Mouse (Mus musculus): ENCODE results near the gene Drosha. TPM values are rescaled to one million over a fixed set of nuclear protein-coding genes. Genes with fewer than 3 reads are reported as not detected.
A peak's percentile ranks its signal among the peaks of the same experiment; 100 is the strongest.
"Not testable (repeated sequence)": the region's sequence is repeated elsewhere in the genome, so short reads cannot be mapped to it uniquely, and the experiment has no call there.

Gene Drosha
- total RNA-seq (2021) = 36.4 and 40.3 TPM in 2 replicates
- long read RNA-seq, full-length matches to known transcripts = 2 of 17 reads
- long read RNA-seq, partial matches to known transcripts = 13 of 17 reads
- long read RNA-seq, other reads (novel, unspliced or antisense) = 2 of 17 reads

GRCm38 (mm10) chr15:12824197-12824952, at the start of gene Drosha, which contains the start of gene 6030458C11Rik:
Gene Drosha (plus strand): TSS chr15:12824815.
Gene 6030458C11Rik (minus strand): TSS chr15:12824649.
- peak; percentile 97 for DNase-seq

- DNase-seq = no peak
Observed at GRCm38 (mm10) chr15:12781296-12781695, 43.3 kb upstream of the Drosha start.

- no peak for DNase-seq
Observed at GRCm38 (mm10) chr15:12781729-12782326, 42.8 kb upstream of the Drosha start.

GRCm38 (mm10) chr15:12788536-12788935, 36.1 kb upstream of the Drosha start:
- no peak for DNase-seq

GRCm38 (mm10) chr15:12789406-12789867, 35.2 kb upstream of the Drosha start:
- no peak for DNase-seq

GRCm38 (mm10) chr15:12794311-12794710, 30.3 kb upstream of the Drosha start:
- no peak for DNase-seq

- no peak for DNase-seq
Observed at GRCm38 (mm10) chr15:12795457-12795894, 29.1 kb upstream of the Drosha start.

GRCm38 (mm10) chr15:12795909-12796470, 28.6 kb upstream of the Drosha start:
- no peak for DNase-seq

- DNase-seq = no peak
Observed at GRCm38 (mm10) chr15:12798043-12798442, 26.6 kb upstream of the Drosha start.

- DNase-seq = no peak
Observed at GRCm38 (mm10) chr15:12800405-12801141, 24.0 kb upstream of the Drosha start.

GRCm38 (mm10) chr15:12801142-12801506, 23.5 kb upstream of the Drosha start:
- not testable (repeated sequence) for DNase-seq

GRCm38 (mm10) chr15:12805071-12805470, 19.5 kb upstream of the Drosha start:
- no peak for DNase-seq

- no peak for DNase-seq
Observed at GRCm38 (mm10) chr15:12807088-12807487, 17.5 kb upstream of the Drosha start.

GRCm38 (mm10) chr15:12809305-12809704, 15.3 kb upstream of the Drosha start:
- DNase-seq = no peak

GRCm38 (mm10) chr15:12812646-12813045, 12.0 kb upstream of the Drosha start:
- DNase-seq = no peak

- no peak for DNase-seq
Observed at GRCm38 (mm10) chr15:12817592-12817991, 7.0 kb upstream of the Drosha start.

- no peak for DNase-seq
Observed at GRCm38 (mm10) chr15:12822416-12823395, 1.9 kb upstream of the Drosha start.

GRCm38 (mm10) chr15:12823455-12824119, 1.0 kb upstream of the Drosha start:
- DNase-seq = no peak

- no peak for DNase-seq
Observed at GRCm38 (mm10) chr15:12824965-12825364, 350 bp downstream of the Drosha start.

GRCm38 (mm10) chr15:12825408-12825807, 793 bp downstream of the Drosha start:
- DNase-seq = no peak

Data from adrenal gland, postnatal 25 days (tissue).